Mouse (Mus musculus) C2C12 (cell line): ENCODE data around the gene Ifrd1. TPM values are rescaled to one million over a fixed set of nuclear protein-coding genes. Genes with fewer than 3 reads are reported as not detected.

ENCODE experiments used
- H3K27me3 ChIP-seq: one replicate; pipeline ENCODE4 v1.6.1; 2011; ENCODE audit not compliant: control insufficient read depth, insufficient read depth, insufficient read length
- H3K36me3 ChIP-seq: one replicate; pipeline ENCODE4 v1.6.1; 2011; ENCODE audit not compliant: control insufficient read depth, insufficient read depth
- H3K4me3 ChIP-seq: one replicate; pipeline ENCODE4 v1.5.1; 2011; ENCODE audit warnings: mild to moderate bottlenecking, control low read depth; ENCODE audit not compliant: poor library complexity, insufficient read depth, severe bottlenecking
- H3K79me2 ChIP-seq: one replicate; pipeline ENCODE4 v1.6.1; 2011; ENCODE audit not compliant: control insufficient read depth, insufficient read depth
- H3K79me3 ChIP-seq: one replicate; pipeline ENCODE4 v1.6.1; 2011; ENCODE audit warnings: low read depth, control low read depth
- H3ac ChIP-seq: one replicate; pipeline ENCODE3; 2011; ENCODE audit warnings: low read depth; ENCODE audit not compliant: control insufficient read depth, insufficient read length
- CEBPB ChIP-seq: IDR thresholded peaks from one replicate; pipeline ENCODE4 v1.6.1; 2011; ENCODE audit warnings: low read depth, mild to moderate bottlenecking, control low read depth, moderate library complexity
- CTCF ChIP-seq: IDR thresholded peaks from one replicate; pipeline ENCODE4 v1.5.1; 2011; ENCODE audit not compliant: control insufficient read depth, insufficient read depth, insufficient read length
- FOSL1 ChIP-seq: IDR thresholded peaks from one replicate; pipeline ENCODE4 v1.8.0; 2011; ENCODE audit warnings: mild to moderate bottlenecking, low read length; ENCODE audit not compliant: poor library complexity, insufficient read depth, severe bottlenecking
- MAX ChIP-seq: IDR thresholded peaks from one replicate; pipeline ENCODE4 v1.6.1; 2011; ENCODE audit warnings: mild to moderate bottlenecking, control low read depth
- MYOD1 ChIP-seq: IDR thresholded peaks from one replicate; pipeline ENCODE4 v1.6.1; 2011; ENCODE audit warnings: low read depth; ENCODE audit not compliant: control insufficient read depth, insufficient read length
- MYOG ChIP-seq: IDR thresholded peaks from one replicate; pipeline ENCODE4 v1.6.1; 2011; ENCODE audit not compliant: control insufficient read depth, insufficient read length; ENCODE audit errors: extremely low read depth
- USF1 ChIP-seq: IDR thresholded peaks from one replicate; pipeline ENCODE4 v1.6.1; 2011; ENCODE audit warnings: low read depth, mild to moderate bottlenecking, control low read depth, moderate library complexity
- long read RNA-seq, 2 experiments: library from polyadenylated mRNA; unstranded; transcript quantifications; one replicate each; pipeline ENCODE4 v2.0.0; 2019 to 2020
- polyA plus RNA-seq: library from polyadenylated mRNA; unstranded; fragments of >200 nt; fragmentation: generic; extraction: Trizol; gene quantifications from one replicate; pipeline ENCODE4 v1.2.1, GENCODE M21; 2012; ENCODE audit warnings: missing spikeins

The Ifrd1 gene
- polyA plus RNA-seq: 166 TPM
- long read RNA-seq, experiment 1, transcript Ifrd1-201 (12 exons, 3,378 nt): major isoform, 102 of 109 reads
- long read RNA-seq, experiment 1, partial matches to known transcripts: 1 of 109 reads
- long read RNA-seq, experiment 1, other reads (novel, unspliced or antisense): 5 of 109 reads
- long read RNA-seq, experiment 2, transcript Ifrd1-201 (12 exons, 3,378 nt): major isoform, 1,724 of 1,765 reads
- long read RNA-seq, experiment 2, partial matches to known transcripts: 4 of 1,765 reads
- long read RNA-seq, experiment 2, other reads (novel, unspliced or antisense): 36 of 1,765 reads

DNA sequence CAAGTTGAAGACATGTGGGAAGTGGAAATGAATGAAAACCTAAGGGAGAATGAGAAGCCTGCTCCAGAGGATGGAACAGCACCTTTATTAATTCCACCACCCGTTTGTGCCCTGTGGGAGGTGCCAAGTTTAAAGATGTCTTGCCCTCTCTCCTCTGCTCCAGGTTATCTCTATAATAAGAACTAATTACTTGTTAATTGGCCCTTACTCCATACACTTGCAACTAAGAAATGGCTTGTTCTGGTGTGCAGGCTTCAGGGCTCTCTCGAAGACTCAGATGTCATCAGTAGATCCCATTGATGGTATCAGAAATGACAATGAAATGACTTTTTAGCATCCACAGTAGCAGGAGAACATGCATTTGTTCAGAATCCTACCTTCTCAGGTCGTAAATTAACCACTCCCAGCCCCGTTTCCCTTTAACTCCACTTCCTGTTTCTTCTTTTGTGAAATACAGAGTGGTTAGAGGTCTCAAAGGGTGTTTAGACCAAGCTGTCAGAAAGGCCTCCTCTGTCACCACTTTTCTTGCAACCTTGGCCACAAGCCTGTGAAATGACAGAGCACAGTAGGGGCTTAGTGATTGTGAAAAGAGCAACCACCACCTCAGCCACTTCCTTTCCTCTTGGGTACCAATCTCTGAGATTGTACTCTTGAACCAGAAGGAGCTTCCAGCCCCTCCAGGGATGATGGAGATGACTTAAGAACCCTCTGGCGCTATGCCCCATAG is at the start of gene Ifrd1:
Gene Ifrd1 (minus strand): TSS at position 51 of the 727 bp plus-strand sequence.
- TF ChIP-seq USF1: no peak
- no peak for TF ChIP-seq MYOG
- TF ChIP-seq MYOD1: no peak
- no peak for TF ChIP-seq FOSL1
- TF ChIP-seq CTCF: no peak
- TF ChIP-seq CEBPB: no peak
- no peak for TF ChIP-seq MAX
- Histone ChIP-seq H3ac (no peak within 1 kb of the TSS), H3K36me3 (no peaks in the 10 kb centered on the region), H3K79me3 (no peaks in the 10 kb centered on the region), H3K4me3 (no peak within 1 kb of the TSS), H3K79me2 (no peaks in the 10 kb centered on the region), H3K27me3 (no peaks in the 10 kb centered on the region)

DNA sequence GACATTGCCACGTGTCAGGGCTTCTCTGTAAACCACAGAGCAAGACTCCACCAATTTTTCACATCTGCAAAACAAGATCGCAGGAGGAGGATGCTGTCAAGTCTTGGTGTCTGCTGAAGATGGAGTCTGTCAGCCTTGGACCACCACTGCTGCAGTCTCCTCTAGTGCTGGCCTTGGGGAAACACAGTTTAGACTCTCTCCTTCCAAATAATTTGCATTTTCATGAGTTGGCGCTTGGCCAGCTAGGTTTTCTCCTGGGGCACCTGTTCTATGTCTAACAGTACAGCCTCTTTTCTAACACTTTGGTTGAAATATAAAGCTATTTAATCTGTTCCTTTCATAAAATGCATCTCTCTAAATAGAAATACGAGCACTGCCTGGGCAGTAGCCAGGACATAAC is 38.2 kb upstream of the Ifrd1 start:
- no peaks in the 10 kb centered on the region for H3K79me2 ChIP-seq
- H3K4me3 ChIP-seq: no peak overlapping the region
- TF ChIP-seq CEBPB (no peak), CTCF (no peak), MAX (no peak), MYOD1 (no peak), FOSL1 (no peak), USF1 (no peak), MYOG (no peak)
- no peaks in the 10 kb centered on the region for H3K79me3 ChIP-seq
- H3K27me3 ChIP-seq: no peaks in the 10 kb centered on the region
- no peak overlapping the region for H3ac ChIP-seq
- no peaks in the 10 kb centered on the region for H3K36me3 ChIP-seq

DNA sequence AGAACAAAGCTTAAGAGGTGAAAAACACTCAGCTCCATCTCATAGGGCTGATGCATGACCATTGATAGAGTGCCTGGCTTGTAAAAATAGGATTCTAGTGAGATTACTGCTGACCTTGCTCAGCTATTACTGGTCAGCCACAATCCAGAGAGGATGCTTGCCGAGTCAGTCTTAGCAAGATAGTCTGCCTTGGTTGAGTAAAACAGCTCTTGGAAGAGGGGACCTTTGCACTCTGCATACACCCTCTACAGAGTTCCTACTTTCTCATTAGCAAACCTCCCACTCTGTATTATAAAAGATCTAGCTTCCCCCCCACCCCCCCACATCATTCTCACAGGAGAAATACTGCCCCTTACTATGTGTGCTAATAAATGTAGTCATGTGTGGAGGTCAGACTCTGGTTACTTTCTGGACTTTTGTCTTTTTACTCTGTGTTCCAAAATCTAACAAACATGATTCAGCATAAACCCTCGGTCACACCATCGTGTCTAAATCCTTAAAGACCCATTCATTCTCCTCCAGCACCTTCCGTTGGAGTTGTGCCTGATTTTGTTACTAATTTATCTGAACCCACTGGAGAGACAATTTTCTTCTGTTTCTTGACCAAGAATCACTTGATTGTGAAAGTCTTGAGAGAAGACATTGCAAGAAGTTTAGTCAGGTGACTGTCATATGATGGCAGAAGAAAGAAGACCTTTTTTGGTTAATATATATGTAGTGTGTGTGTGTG is 32.5 kb upstream of the Ifrd1 start:
- H3K4me3 ChIP-seq: no peak overlapping the region
- TF ChIP-seq MYOD1: no peak
- TF ChIP-seq MAX: no peak
- TF ChIP-seq MYOG: no peak
- TF ChIP-seq FOSL1: no peak
- no peak for TF ChIP-seq USF1
- TF ChIP-seq CTCF: no peak
- TF ChIP-seq CEBPB: no peak
- no peak overlapping the region for H3ac ChIP-seq
- no peaks in the 10 kb centered on the region for H3K36me3 ChIP-seq
- H3K79me3 ChIP-seq: no peaks in the 10 kb centered on the region
- no peaks in the 10 kb centered on the region for H3K79me2 ChIP-seq
- H3K27me3 ChIP-seq: no peaks in the 10 kb centered on the region

DNA sequence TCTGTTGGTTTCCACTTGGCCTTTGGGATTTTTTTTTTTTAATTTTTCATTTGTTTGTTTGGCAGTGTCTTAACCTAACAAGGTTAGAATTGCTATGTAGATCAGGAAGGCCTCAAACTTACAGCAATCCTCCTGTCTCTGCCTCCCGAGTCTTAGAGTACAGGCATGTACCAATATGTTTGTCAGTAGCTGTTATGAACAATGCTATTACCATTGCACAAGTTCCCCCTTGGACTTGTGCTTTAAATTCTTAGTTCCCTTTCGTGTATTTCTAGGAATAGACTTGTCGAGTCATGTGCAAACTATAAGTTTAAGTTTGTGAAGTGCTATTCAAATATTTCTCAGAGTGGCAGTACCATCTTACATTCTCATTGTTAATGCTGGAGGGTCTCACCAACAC is 29.3 kb upstream of the Ifrd1 start:
- no peaks in the 10 kb centered on the region for H3K79me3 ChIP-seq
- no peak overlapping the region for H3ac ChIP-seq
- TF ChIP-seq CEBPB (no peak), USF1 (no peak), CTCF (no peak), FOSL1 (no peak), MYOD1 (no peak), MYOG (no peak), MAX (no peak)
- H3K4me3 ChIP-seq: no peak overlapping the region
- no peaks in the 10 kb centered on the region for H3K79me2 ChIP-seq
- no peaks in the 10 kb centered on the region for H3K27me3 ChIP-seq
- H3K36me3 ChIP-seq: no peaks in the 10 kb centered on the region

DNA sequence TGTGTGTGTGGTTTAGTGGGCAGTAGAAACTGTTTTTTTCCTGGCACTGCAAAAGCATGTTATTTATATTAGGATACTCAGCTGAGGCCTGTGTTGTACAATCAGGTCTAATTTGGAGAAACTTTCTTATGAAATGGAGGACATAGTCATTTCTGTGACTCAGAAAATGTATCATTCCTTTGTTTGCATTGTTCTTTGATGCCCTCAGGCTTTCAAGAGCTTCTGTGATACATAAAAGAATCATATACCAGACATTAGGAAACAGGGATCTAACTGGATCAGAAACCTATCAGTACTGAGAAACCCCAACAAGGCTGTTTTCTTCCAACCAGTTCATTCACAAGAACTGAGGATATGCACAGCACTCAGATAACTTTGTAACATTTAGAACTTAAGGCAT is 26.6 kb upstream of the Ifrd1 start:
- H3ac ChIP-seq: no peak overlapping the region
- TF ChIP-seq CEBPB (no peak), MAX (no peak), USF1 (no peak), MYOD1 (no peak), FOSL1 (no peak), MYOG (no peak), CTCF (no peak)
- no peaks in the 10 kb centered on the region for H3K79me3 ChIP-seq
- no peak overlapping the region for H3K4me3 ChIP-seq
- no peaks in the 10 kb centered on the region for H3K27me3 ChIP-seq
- H3K36me3 ChIP-seq: no peaks in the 10 kb centered on the region
- H3K79me2 ChIP-seq: no peaks in the 10 kb centered on the region
